Mouse (Mus musculus) lung, embryonic 14.5 days (tissue): ENCODE data around the gene Hsd17b2. TPM values are rescaled to one million over a fixed set of nuclear protein-coding genes. Genes with fewer than 3 reads are reported as not detected.
"Not testable (repeated sequence)": the region's sequence is repeated elsewhere in the genome, so short reads cannot be mapped to it uniquely, and the experiment has no call there.

Experiments
- ATAC-seq: fragments of 200-750 bp; cut with Nextera tagmentation; 2 replicates; pipeline ENCODE4 v1.8.0; 2017; ENCODE audit warnings: mild to moderate bottlenecking, moderate TSS enrichment, moderate library complexity; ENCODE audit not compliant: insufficient read depth
- DNase-seq: peaks from one replicate; pipeline ENCODE4 v3.0.0-alpha.2; 2015
- H3K27ac ChIP-seq: fragments of 300-500 bp; sonication (generic); 2 replicates; pipeline ENCODE4 v1.5.1; 2014; ENCODE audit warnings: low read depth, mild to moderate bottlenecking, moderate library complexity
- H3K27me3 ChIP-seq: fragments of 300-500 bp; sonication (generic); 2 replicates; pipeline ENCODE4 v1.6.1; 2014; ENCODE audit warnings: low read length, control low read depth; ENCODE audit not compliant: insufficient read depth
- H3K36me3 ChIP-seq: fragments of 300-500 bp; sonication (generic); 2 replicates; pipeline ENCODE4 v1.6.1; 2014; ENCODE audit warnings: control low read depth; ENCODE audit not compliant: insufficient read depth
- H3K4me1 ChIP-seq: fragments of 300-500 bp; sonication (generic); 2 replicates; pipeline ENCODE4 v1.6.1; 2014; ENCODE audit warnings: antibody characterized with exemption, control low read depth; ENCODE audit not compliant: insufficient read depth
- H3K4me2 ChIP-seq: fragments of 300-500 bp; sonication (generic); 2 replicates; pipeline ENCODE4 v1.6.1; 2014; ENCODE audit warnings: mild to moderate bottlenecking
- H3K4me3 ChIP-seq: fragments of 300-500 bp; sonication (generic); 2 replicates; pipeline ENCODE4 v1.5.1; 2014; ENCODE audit warnings: low read depth, low read length
- H3K9ac ChIP-seq: fragments of 300-500 bp; sonication (generic); 2 replicates; pipeline ENCODE4 v1.6.1; 2014
- H3K9me3 ChIP-seq: fragments of 300-500 bp; sonication (generic); 2 replicates; pipeline ENCODE4 v1.6.1; 2016; ENCODE audit warnings: low read depth, low read length, control low read depth
- CTCF ChIP-seq: IDR thresholded peaks from 2 replicates; pipeline ENCODE4 v1.5.1; 2016; ENCODE audit warnings: antibody characterized with exemption, low read depth
- WGBS: fragments of 180-500 bp; shearing (Covaris S2); extraction: QIAGEN DNeasy Blood & Tissue Kit; methylation state at CpG from one replicate; pipeline ENCODE4 v1.1.7; 2014; 5-methylcytosine and 5-hydroxymethylcytosine counted together
- polyA plus RNA-seq: library from polyadenylated mRNA; unstranded; fragments of >200 nt; fragmentation: Nextera tagmentation; extraction: Ambion mirVana; gene quantifications from 2 replicates; pipeline ENCODE4 v1.2.1, GENCODE M21; 2014

Gene Hsd17b2
- polyA plus RNA-seq, 1 experiment from 2014 or later, result 0.18 TPM

GRCm38 (mm10) chr8:117730980-117731379 is 29.3 kb downstream of the Hsd17b2 start:
- Histone ChIP-seq H3K4me1 (no peaks in the 10 kb centered on the region), H3K27ac (no peak overlapping the region), H3K4me2 (no peak overlapping the region), H3K27me3 (no peaks in the 10 kb centered on the region), H3K9ac (no peak overlapping the region), H3K36me3 (no peaks in the 10 kb centered on the region), H3K9me3 (no peaks in the 10 kb centered on the region), H3K4me3 (no peak overlapping the region)
- 44% methylated on average over 10 of the region's 10 CpGs for WGBS
- ATAC-seq, result no peak
- DNase-seq, result no peak
- TF ChIP-seq CTCF, result no peak

DNA sequence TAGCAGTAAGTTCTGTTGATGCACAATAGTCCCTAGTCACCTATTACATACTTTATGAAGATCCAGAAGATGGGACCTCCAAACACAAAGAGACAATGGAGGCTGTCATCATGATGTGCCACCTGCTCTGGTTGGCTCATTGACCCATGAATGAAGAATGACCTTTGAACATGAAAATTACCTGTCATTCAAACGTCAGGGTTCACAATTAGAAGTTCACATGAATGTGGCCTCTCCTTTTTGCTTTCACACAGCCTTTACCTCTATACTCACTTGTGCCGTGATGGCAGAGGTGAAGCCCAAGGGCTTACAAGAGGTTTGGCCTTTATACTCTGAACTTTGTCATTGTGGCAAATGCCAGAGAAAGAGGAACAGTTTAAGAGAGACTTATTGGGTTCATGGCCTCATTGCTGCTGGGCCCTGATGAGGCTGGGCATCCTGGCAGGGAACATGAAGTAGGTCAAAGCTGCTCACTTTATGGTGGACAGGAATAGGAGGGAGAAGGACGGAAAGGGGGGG is 35.0 kb downstream of the Hsd17b2 start:
- 71% methylated on average over 3 of the region's 3 CpGs for WGBS
- no peak overlapping the region for H3K4me3 ChIP-seq
- ATAC-seq, result no peak

DNA sequence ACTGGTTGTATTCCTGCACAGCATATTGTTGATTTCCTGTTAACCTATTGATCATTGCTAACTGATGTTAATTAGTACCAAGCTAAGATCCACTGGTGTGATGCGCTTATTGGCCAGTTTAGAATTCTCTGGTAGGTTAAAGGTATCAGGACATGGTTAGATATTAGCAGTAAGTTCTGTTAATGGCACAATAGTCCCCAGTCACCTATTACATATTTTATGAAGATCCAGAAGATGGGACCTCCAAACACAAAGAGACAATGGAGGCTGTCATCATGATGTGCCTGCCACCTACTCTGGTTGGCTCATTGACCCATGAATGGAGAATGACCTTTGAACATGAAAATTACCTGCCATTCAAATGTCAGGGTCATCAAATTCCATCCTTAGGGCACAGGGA is 36.5 kb downstream of the Hsd17b2 start:
- H3K9me3 ChIP-seq, ATAC-seq, H3K27ac ChIP-seq, H3K4me1 ChIP-seq, H3K36me3 ChIP-seq, H3K9ac ChIP-seq, DNase-seq, H3K4me3 ChIP-seq, H3K4me2 ChIP-seq, H3K27me3 ChIP-seq: not testable (repeated sequence)
- WGBS, result 95% methylated on average over 1 of the region's 1 CpGs

More for the DNA sequence above, 35.0 kb downstream of the Hsd17b2 start:
- H3K36me3 ChIP-seq, result no peaks in the 10 kb centered on the region
- H3K27me3 ChIP-seq, result no peaks in the 10 kb centered on the region
- H3K9ac ChIP-seq, result no peak overlapping the region
- no peaks in the 10 kb centered on the region for H3K9me3 ChIP-seq
- H3K27ac ChIP-seq, result no peak overlapping the region
- no peak for DNase-seq
- no peak overlapping the region for H3K4me2 ChIP-seq
- TF ChIP-seq CTCF, result no peak
- no peaks in the 10 kb centered on the region for H3K4me1 ChIP-seq

- TF ChIP-seq CTCF, result no peak
- ATAC-seq (no peak), DNase-seq (no peak)
- H3K9me3 ChIP-seq, result no peaks in the 10 kb centered on the region
- no peak overlapping the region for H3K4me3 ChIP-seq
- H3K27ac ChIP-seq, result no peak overlapping the region
- H3K4me1 ChIP-seq, result no peaks in the 10 kb centered on the region
- H3K4me2 ChIP-seq, result no peak overlapping the region
- H3K36me3 ChIP-seq, result no peaks in the 10 kb centered on the region
- no peaks in the 10 kb centered on the region for H3K27me3 ChIP-seq
- no peak overlapping the region for H3K9ac ChIP-seq
- 81% methylated on average over 5 of the region's 5 CpGs for WGBS
Observed at GRCm38 (mm10) chr8:117740387-117740998, 38.8 kb downstream of the Hsd17b2 start.

DNA sequence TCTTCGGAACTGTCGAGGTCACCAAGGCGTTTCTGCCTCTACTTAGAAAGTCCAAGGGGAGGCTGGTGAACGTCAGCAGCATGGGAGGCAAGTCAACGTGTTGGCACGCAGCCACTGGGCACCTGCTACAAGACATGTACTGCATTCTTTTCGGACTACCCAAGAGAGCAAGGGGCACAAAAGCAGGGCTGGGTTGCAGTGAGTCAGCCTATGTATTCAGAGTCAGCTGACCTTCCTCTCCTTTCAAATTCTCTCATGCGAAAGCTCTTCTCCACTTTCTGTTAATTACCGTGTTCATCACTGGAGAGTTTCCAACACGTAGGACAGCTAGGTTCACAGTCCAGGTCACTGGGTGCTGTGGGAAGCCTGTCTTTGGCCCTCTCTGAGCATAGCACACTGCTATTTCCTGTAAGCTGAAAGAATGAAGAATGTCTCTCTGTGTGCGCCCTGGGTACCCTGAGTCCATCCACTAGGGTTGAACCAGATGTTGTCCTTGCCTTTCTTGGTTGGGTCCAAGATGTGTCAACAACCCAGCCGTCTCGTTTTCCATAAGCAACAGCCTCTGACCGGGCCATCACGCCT is 40.8 kb downstream of the Hsd17b2 start:
- Histone ChIP-seq H3K4me3 (no peak overlapping the region), H3K9ac (no peak overlapping the region), H3K36me3 (no peaks in the 10 kb centered on the region), H3K9me3 (no peaks in the 10 kb centered on the region), H3K4me1 (no peaks in the 10 kb centered on the region), H3K4me2 (no peak overlapping the region), H3K27ac (no peak overlapping the region), H3K27me3 (no peaks in the 10 kb centered on the region)
- ATAC-seq, result no peak
- DNase-seq, result no peak
- no peak for TF ChIP-seq CTCF
- WGBS, result 74% methylated on average over 15 of the region's 15 CpGs

DNA sequence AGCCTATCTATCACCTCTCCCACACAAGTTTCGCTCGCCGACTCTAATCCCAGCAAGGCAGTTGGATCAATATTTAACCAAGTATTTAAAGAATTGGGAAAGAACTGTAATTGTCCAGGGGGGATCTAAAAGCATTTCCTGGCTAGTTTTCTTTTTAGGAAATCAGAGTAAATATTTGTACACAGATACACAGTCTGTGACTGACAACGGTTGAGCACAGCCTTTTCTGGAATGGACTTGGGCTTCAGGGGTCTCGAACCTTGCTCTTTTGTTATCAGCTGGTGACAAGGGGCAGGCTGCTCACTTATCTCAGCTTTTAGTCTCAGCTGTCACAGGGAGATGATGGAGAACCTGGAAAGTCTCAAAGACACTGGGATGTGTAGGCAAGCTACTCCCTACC is 44.9 kb downstream of the Hsd17b2 start:
- H3K27ac ChIP-seq, result no peak overlapping the region
- no peak for TF ChIP-seq CTCF
- no peak for DNase-seq
- no peak for ATAC-seq
- no peak overlapping the region for H3K4me2 ChIP-seq
- H3K36me3 ChIP-seq, result no peaks in the 10 kb centered on the region
- no peaks in the 10 kb centered on the region for H3K27me3 ChIP-seq
- H3K4me1 ChIP-seq, result no peaks in the 10 kb centered on the region
- no peak overlapping the region for H3K9ac ChIP-seq
- WGBS, result 48% methylated on average over 5 of the region's 5 CpGs
- H3K4me3 ChIP-seq, result no peak overlapping the region
- H3K9me3 ChIP-seq, result no peaks in the 10 kb centered on the region

DNA sequence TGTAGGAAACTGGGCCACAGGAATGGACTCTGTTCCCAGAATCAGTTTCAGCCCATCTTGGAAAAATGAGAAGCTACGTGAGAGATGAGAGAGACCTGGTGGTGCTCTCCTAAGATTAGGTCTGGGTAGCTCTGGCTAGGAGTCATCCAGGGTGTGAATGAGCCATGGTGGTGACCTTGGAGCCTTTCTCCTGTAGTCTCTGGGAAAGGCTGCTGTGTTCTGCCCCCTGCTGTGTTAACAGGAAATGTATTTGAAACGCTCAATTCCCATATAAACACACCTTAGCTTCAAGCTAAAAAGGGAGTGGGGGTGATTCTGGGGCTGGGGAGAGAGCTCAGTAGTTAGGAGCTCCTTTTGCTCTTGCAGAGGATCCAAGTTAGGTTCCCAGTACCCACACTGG is 45.7 kb downstream of the Hsd17b2 start:
- Histone ChIP-seq H3K9me3 (no peaks in the 10 kb centered on the region), H3K27me3 (no peaks in the 10 kb centered on the region), H3K4me2 (no peak overlapping the region), H3K4me3 (no peak overlapping the region), H3K9ac (no peak overlapping the region), H3K36me3 (no peaks in the 10 kb centered on the region), H3K4me1 (no peaks in the 10 kb centered on the region), H3K27ac (no peak overlapping the region)
- 23% methylated on average over 2 of the region's 2 CpGs for WGBS
- no peak for TF ChIP-seq CTCF
- DNase-seq (no peak), ATAC-seq (no peak)
